Mouse (Mus musculus) liver, postnatal 0 days (tissue): ENCODE measurements at regions not wholly inside any gene's neighbourhood (a gene's known extent, or its start where the extent isn't known, plus 50 kb on each side); places are given as distances from the start of the nearest gene placed in this dataset.

Experiments
- CTCF ChIP-seq: sonication (generic); IDR thresholded peaks from 2 replicates; pipeline ENCODE4 v1.5.1; 2016; ENCODE audit warnings: antibody characterized with exemption, low read depth
- EP300 ChIP-seq: IDR thresholded peaks from 2 replicates; pipeline ENCODE4 v1.6.1; 2016; ENCODE audit warnings: antibody characterized with exemption, low read depth, mild to moderate bottlenecking

DNA sequence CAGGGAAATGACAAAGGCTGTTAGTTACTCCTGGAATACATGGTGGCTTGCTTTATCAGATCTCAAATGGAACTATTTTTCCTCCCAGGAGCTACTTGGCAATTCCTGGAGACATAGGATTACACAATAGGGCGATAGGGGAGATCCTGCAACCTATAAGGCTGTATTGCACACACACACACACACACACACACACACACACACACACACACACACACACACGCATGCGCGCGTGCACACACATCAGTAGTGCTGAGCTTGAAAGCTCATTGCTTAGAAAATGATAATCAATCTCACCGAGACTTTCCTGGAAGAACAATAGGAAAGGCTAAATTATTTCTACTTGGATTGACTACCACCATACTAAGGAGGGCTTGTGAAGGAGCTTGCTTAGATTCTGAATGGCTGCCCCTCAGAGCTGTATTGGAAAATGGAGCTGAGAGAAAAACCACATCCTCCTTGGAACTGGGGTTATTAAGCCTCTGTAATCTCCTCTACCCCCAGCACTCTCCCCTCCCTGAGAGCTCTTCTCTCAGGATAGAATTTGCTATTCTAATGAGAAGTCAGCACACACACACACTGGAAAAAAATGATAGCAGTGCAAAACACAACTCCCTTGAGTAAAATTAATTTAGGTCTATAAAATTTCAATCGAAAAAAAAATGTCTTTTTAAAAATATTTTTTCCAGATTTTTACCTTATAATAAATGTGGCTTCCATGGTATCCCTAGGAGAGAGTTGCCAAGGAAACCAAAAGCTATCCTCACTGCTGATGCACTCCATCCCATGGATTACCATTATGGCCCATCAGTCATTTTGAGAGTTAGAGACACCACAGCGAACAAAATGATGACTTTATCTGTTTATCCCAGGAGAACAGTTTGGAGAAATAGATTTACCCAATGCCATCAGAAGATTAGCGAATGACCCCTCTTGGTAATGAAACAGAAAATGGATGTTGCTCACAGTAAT is 217.1 kb upstream of the Slco3a1 start:
- no peak for TF ChIP-seq CTCF
- no peak for TF ChIP-seq EP300
